Mouse (Mus musculus): ENCODE measurements around the gene Cpeb3.

Gene Cpeb3

DNA sequence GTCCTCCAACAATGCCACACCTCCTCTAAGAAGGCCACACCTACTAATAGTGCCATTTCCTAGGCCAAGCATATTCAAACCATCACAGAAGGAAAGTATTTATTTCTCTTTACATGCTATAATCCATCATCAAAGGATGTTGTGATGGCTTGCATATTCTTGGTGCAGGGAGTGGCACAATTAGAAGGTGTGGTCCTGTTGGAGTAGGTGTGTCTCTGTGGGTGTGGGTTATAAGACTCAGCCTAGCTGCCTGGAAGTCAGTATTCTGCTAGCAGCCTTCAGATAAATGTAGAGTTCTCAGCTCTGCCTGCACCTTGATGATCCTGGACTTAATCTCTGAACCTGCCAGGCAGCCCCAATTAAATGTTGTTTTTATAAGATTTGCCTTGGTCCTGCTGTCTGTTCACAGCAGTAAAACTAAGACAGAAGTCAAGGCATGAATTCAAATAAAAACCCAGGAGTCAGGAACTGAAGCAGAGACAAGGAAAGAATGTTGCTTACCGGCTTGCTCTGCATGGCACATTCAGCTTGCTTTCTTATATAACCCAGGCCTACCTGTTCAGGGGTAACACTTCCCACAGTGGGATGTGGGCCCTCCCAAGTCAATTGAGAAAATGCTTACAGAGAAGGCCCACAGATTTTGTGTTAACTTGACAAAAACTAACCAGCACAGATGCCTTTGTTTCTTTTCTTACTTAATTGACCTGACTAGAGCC, 10.1 kb downstream of the Cpeb3 start:
- no peak overlapping the region for H3K4me3 ChIP-seq (replicated peaks; ENCODE audit: low read length)
- H3K4me1 ChIP-seq (replicated peaks; ENCODE audit: low read depth, low read length): peaks cover 16% of the 10 kb centered on the region
- TF ChIP-seq NANOG (IDR thresholded peaks at IDR 0.05; ENCODE audit: borderline replicate concordance, low read length) (0 out of 2 replicates have a peak, but pooled peaks have one; percentile 36), POU5F1 (IDR thresholded peaks at IDR 0.05; ENCODE audit: borderline replicate concordance, low read length) (no peak), CTCF (conservative IDR thresholded peaks at IDR 0.05; ENCODE audit: low read length) (no peak)
- no peaks in the 10 kb centered on the region for H3K9me3 ChIP-seq (ENCODE audit: low read length)
- H3K36me3 ChIP-seq (ENCODE audit: insufficient read depth, low read length): no peaks in the 10 kb centered on the region
- H3K27me3 ChIP-seq (ENCODE audit: insufficient read depth, low read length): no peaks in the 10 kb centered on the region

DNA sequence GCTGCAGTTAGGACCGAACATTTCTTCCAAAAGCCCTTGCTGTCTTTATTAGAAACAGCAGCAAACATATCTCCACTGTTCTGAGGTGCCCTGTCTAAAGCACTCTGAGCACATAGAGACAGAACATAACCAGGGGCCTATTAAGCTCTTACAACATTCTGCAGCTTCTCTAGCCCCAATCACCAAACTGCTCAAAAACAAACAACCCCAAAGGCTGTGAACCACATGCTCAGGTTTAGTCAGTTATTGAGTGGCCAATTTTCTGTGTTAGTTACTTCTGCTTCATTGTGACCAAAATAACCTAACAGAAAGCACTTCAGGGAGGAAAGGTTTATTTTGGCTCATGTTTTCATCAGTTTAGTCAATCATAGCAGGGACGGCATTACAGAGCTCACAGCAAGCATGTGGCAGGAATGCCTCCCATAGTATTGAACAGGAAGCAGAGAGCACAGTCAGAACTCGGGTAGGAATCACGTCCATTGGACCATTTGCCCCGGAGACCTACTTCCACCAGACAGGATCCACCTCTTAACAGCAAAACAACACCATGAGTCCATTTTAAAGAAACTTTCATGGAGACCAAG, 15.8 kb downstream of the Cpeb3 start:
- TF ChIP-seq POU5F1 (IDR thresholded peaks at IDR 0.05; ENCODE audit: borderline replicate concordance, low read length): no peak
- TF ChIP-seq CTCF (conservative IDR thresholded peaks at IDR 0.05; ENCODE audit: low read length): no peak
- TF ChIP-seq NANOG (IDR thresholded peaks at IDR 0.05; ENCODE audit: borderline replicate concordance, low read length): no peak
- Histone ChIP-seq H3K4me3 (replicated peaks; ENCODE audit: low read length) (no peak overlapping the region), H3K9me3 (ENCODE audit: low read length) (no peaks in the 10 kb centered on the region), H3K36me3 (ENCODE audit: insufficient read depth, low read length) (no peaks in the 10 kb centered on the region), H3K4me1 (replicated peaks; ENCODE audit: low read depth, low read length) (peaks cover 3% of the 10 kb centered on the region; the same call in 1 of the 2 replicates), H3K27me3 (ENCODE audit: insufficient read depth, low read length) (no peaks in the 10 kb centered on the region)

DNA sequence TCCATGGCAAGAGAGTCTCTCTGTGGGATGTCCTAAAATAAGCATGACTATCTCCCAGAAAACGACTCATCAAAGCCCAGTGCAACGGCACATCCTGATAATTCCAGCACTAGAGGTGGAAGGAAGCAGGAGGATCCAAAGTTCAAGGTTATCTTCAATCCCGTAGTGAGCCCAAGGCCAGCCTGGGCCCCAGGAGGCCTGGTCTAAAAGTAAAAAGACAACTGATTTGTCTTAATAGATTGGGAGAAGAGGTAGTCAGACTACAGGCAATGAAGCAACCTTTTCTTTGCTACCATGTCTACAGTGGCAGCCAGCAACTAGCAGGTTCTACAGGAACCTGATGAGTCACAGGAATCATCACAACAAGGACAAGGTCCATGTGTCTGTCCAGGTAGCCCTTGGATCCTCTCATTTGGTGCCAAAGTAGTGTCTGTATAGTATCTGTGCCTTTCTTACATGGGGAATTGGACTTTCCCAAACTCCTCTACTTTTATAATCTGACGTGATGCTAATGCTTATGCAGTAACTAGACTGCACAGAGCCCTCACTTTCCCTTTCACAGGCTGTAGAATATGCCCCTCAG, 19.9 kb downstream of the Cpeb3 start:
- Histone ChIP-seq H3K36me3 (ENCODE audit: insufficient read depth, low read length) (no peaks in the 10 kb centered on the region), H3K4me3 (replicated peaks; ENCODE audit: low read length) (no peak overlapping the region), H3K27me3 (ENCODE audit: insufficient read depth, low read length) (no peaks in the 10 kb centered on the region), H3K4me1 (replicated peaks; ENCODE audit: low read depth, low read length) (no peaks in the 10 kb centered on the region), H3K9me3 (ENCODE audit: low read length) (no peaks in the 10 kb centered on the region)
- TF ChIP-seq CTCF (conservative IDR thresholded peaks at IDR 0.05; ENCODE audit: low read length): no peak
- no peak for TF ChIP-seq NANOG (IDR thresholded peaks at IDR 0.05; ENCODE audit: borderline replicate concordance, low read length)
- no peak for TF ChIP-seq POU5F1 (IDR thresholded peaks at IDR 0.05; ENCODE audit: borderline replicate concordance, low read length)

DNA sequence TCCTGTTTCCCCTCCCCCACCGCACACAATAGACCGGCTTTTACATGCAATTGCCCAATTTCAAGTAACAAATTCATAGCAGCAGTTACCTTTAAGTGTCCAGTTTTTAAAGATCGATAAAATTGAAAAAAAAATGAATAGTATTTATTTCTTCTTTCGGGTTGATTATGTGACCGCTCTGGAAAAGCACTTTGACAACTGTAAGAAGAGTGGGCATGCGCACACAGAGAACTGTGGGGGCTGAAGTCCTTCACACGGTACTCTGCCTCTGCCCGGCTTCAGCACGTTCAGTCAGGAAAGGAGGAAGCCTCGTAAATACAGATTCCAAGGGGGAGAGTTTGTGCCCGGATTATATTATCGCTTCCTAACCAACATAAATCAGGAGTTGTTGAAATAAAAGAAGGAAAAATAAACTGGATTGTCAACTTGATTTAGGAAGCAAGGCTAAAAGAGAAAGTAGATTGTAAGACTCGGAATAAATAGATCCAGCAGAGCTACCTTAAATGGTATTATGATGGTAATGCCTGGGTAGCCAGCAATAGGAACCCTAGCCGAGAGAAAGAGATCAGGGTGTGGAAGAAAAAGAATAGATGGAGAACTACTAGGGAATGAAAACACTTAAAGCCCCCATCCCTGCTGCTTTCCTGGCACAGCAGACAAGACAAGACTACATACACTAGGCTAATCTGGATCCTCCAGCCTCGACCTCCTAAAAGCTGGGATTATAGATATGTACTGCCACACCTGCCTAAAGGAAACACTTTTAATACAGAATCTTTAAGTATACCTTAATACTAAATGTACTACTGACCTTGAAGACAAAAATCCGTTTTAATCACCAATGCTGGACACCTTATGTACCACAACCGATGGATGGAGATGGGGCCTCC, 30.3 kb downstream of the Cpeb3 start:
- TF ChIP-seq NANOG (IDR thresholded peaks at IDR 0.05; ENCODE audit: borderline replicate concordance, low read length): no peak
- no peak for TF ChIP-seq CTCF (conservative IDR thresholded peaks at IDR 0.05; ENCODE audit: low read length)
- peak; percentile 39; the same call in 1 of the 2 replicates for TF ChIP-seq POU5F1 (IDR thresholded peaks at IDR 0.05; ENCODE audit: borderline replicate concordance, low read length)
- H3K36me3 ChIP-seq (ENCODE audit: insufficient read depth, low read length): no peaks in the 10 kb centered on the region
- no peaks in the 10 kb centered on the region for H3K9me3 ChIP-seq (ENCODE audit: low read length)
- peaks cover 35% of the 10 kb centered on the region for H3K27me3 ChIP-seq (ENCODE audit: insufficient read depth, low read length)
- no peak overlapping the region for H3K4me3 ChIP-seq (replicated peaks; ENCODE audit: low read length)
- peaks cover 40% of the 10 kb centered on the region for H3K4me1 ChIP-seq (replicated peaks; ENCODE audit: low read depth, low read length)

DNA sequence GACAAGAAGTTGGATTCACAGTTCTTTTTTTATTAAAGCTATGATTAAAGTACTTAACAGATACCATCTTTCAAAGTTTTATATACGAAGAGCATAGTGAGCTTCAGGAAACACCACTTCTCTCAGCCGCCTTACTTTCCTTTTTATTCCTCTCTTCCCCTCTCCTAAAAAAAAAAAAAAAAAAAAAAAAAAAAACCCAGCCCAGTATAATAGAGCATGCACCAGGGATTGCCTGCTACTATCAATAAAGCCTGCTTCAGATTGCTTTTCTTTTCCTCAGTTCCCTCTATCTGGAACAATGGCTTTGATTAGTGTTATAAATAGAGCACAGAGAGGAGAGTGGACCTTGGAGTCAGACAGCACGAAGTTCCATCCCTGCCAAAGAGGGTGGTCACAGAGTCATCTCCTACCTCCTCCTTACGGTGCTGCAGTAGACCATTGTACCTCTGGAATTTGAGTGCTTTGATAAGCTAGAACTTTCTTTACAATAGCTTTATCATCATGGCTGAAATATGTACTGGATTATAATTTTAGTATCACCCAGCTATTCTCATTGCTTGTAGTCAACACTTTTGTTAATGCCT, 31.4 kb downstream of the Cpeb3 start:
- H3K4me3 ChIP-seq (replicated peaks; ENCODE audit: low read length): no peak overlapping the region
- TF ChIP-seq NANOG (IDR thresholded peaks at IDR 0.05; ENCODE audit: borderline replicate concordance, low read length) (no peak), POU5F1 (IDR thresholded peaks at IDR 0.05; ENCODE audit: borderline replicate concordance, low read length) (no peak), CTCF (conservative IDR thresholded peaks at IDR 0.05; ENCODE audit: low read length) (no peak)
- peaks cover 46% of the 10 kb centered on the region for H3K27me3 ChIP-seq (ENCODE audit: insufficient read depth, low read length)
- peaks cover 44% of the 10 kb centered on the region for H3K4me1 ChIP-seq (replicated peaks; ENCODE audit: low read depth, low read length)
- H3K36me3 ChIP-seq (ENCODE audit: insufficient read depth, low read length): no peaks in the 10 kb centered on the region
- H3K9me3 ChIP-seq (ENCODE audit: low read length): no peaks in the 10 kb centered on the region

DNA sequence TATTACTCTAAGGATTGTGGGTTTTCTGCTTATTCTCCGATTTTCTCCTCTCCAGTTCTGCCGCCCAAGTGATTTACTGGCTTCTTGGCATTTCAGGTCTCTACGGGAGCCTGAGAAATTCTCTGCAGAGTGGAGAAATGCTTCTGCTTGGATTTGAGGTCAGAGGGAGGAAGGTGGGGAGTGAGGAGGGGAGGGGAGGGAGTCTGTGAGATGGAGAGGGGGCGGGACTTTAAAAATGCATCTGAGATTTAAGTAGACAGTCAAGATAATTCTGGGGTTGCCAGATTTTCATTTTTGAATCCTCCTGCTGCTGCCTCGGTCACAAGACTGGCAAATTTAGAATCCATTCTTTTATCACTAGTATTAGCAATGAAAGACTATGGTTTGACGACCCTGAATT, 32.5 kb downstream of the Cpeb3 start:
- Histone ChIP-seq H3K36me3 (ENCODE audit: insufficient read depth, low read length) (no peaks in the 10 kb centered on the region), H3K27me3 (ENCODE audit: insufficient read depth, low read length) (peaks cover 49% of the 10 kb centered on the region), H3K9me3 (ENCODE audit: low read length) (no peaks in the 10 kb centered on the region), H3K4me1 (replicated peaks; ENCODE audit: low read depth, low read length) (peaks cover 44% of the 10 kb centered on the region), H3K4me3 (replicated peaks; ENCODE audit: low read length) (peak overlapping the region; percentile 84; the same call in 1 of the 2 replicates)
- no peak for TF ChIP-seq CTCF (conservative IDR thresholded peaks at IDR 0.05; ENCODE audit: low read length)
- no peak for TF ChIP-seq NANOG (IDR thresholded peaks at IDR 0.05; ENCODE audit: borderline replicate concordance, low read length)
- no peak for TF ChIP-seq POU5F1 (IDR thresholded peaks at IDR 0.05; ENCODE audit: borderline replicate concordance, low read length)

DNA sequence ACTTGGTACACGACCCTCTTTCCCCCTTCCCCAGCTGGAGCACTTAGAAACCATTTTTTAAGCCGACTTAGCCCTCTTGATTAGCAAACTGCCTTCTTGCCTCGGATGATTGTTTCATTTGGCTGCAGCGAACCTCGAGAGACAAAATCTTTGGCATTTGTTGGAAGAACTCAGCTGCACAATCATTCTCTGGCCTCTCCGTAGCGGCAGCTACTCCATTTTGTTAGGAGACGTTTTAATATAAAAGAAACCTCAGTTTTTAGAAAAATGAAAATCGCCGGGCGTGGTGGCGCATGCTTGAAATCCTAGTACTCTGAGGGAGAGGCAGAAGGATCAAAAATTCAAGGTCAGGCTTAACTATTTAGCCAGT, 33.0 kb downstream of the Cpeb3 start:
- H3K4me3 ChIP-seq (replicated peaks; ENCODE audit: low read length): peak overlapping the region; percentile 84

More for the DNA sequence above, 33.0 kb downstream of the Cpeb3 start:
- no peaks in the 10 kb centered on the region for H3K36me3 ChIP-seq (ENCODE audit: insufficient read depth, low read length)
- H3K27me3 ChIP-seq (ENCODE audit: insufficient read depth, low read length): peaks cover 49% of the 10 kb centered on the region
- H3K9me3 ChIP-seq (ENCODE audit: low read length): no peaks in the 10 kb centered on the region
- peaks cover 44% of the 10 kb centered on the region for H3K4me1 ChIP-seq (replicated peaks; ENCODE audit: low read depth, low read length)
- TF ChIP-seq NANOG (IDR thresholded peaks at IDR 0.05; ENCODE audit: borderline replicate concordance, low read length) (no peak), POU5F1 (IDR thresholded peaks at IDR 0.05; ENCODE audit: borderline replicate concordance, low read length) (no peak), CTCF (conservative IDR thresholded peaks at IDR 0.05; ENCODE audit: low read length) (no peak)

All from E14TG2a.4 (cell line).